Mouse (Mus musculus) hindbrain, embryonic 16.5 days (tissue): Measurements from ENCODE around the gene Mdga1. TPM values are rescaled to one million over a fixed set of nuclear protein-coding genes. Genes with fewer than 3 reads are reported as not detected.

Experiments used
- ATAC-seq: fragments of 200-750 bp; cut with Nextera tagmentation; 2 replicates; pipeline ENCODE4 v1.8.0; 2017; ENCODE audit warnings: moderate TSS enrichment, moderate library complexity
- H3K27ac ChIP-seq: fragments of 300-500 bp; sonication (generic); 2 replicates; pipeline ENCODE4 v1.5.1; 2014; ENCODE audit warnings: low read depth, mild to moderate bottlenecking, control low read depth, low read length, moderate library complexity
- H3K27me3 ChIP-seq: fragments of 300-500 bp; sonication (generic); replicated peaks from 2 replicates; pipeline ENCODE4 v1.6.1; 2014; ENCODE audit warnings: low read length; ENCODE audit not compliant: control insufficient read depth, insufficient read depth
- H3K36me3 ChIP-seq: fragments of 300-500 bp; sonication (generic); 2 replicates; pipeline ENCODE4 v1.6.1; 2014; ENCODE audit warnings: mild to moderate bottlenecking, low read length, moderate library complexity, mixed read lengths; ENCODE audit not compliant: control insufficient read depth, insufficient read depth
- H3K4me1 ChIP-seq: fragments of 300-500 bp; sonication (generic); 2 replicates; pipeline ENCODE4 v1.6.1; 2014; ENCODE audit warnings: low read depth, low read length; ENCODE audit not compliant: control insufficient read depth, insufficient read depth
- H3K4me2 ChIP-seq: fragments of 300-500 bp; sonication (generic); 2 replicates; pipeline ENCODE4 v1.6.1; 2014; ENCODE audit warnings: mild to moderate bottlenecking, low read length, control low read depth, moderate library complexity
- H3K4me3 ChIP-seq: fragments of 300-500 bp; sonication (generic); 2 replicates; pipeline ENCODE4 v1.5.1; 2014; ENCODE audit warnings: mild to moderate bottlenecking, low read length, control low read depth, moderate library complexity
- H3K9ac ChIP-seq: fragments of 300-500 bp; sonication (generic); 2 replicates; pipeline ENCODE4 v1.6.1; 2014; ENCODE audit warnings: low read depth, mild to moderate bottlenecking, control low read depth, low read length, moderate library complexity
- H3K9me3 ChIP-seq: fragments of 300-500 bp; sonication (generic); 2 replicates; pipeline ENCODE4 v1.6.1; 2014; ENCODE audit warnings: mild to moderate bottlenecking, low read length, moderate library complexity; ENCODE audit not compliant: control insufficient read depth
- WGBS: fragments of 180-500 bp; shearing (Covaris S2); extraction: QIAGEN DNeasy Blood & Tissue Kit; methylation state at CpG from one replicate; pipeline ENCODE4 v1.1.7; 2014; 5-methylcytosine and 5-hydroxymethylcytosine counted together
- polyA plus RNA-seq: library from polyadenylated mRNA; unstranded; fragments of >200 nt; fragmentation: Nextera tagmentation; extraction: Ambion mirVana; gene quantifications from 2 replicates; pipeline ENCODE4 v1.2.1, GENCODE M21; 2015

The Mdga1 gene
- polyA plus RNA-seq, 1 experiment from 2014 or later, result 14.0 TPM

GRCm38 (mm10) chr17:29971761-29972432, 2.0 kb upstream of the Mdga1 start:
- Histone ChIP-seq H3K4me1 (peaks cover 6% of the 10 kb centered on the region), H3K27ac (no peak overlapping the region), H3K4me3 (no peak overlapping the region), H3K9ac (no peak overlapping the region), H3K9me3 (no peaks in the 10 kb centered on the region), H3K36me3 (no peaks in the 10 kb centered on the region), H3K27me3 (no peaks in the 10 kb centered on the region), H3K4me2 (peak overlapping the region; percentile 8; the same call in 1 of the 2 replicates)
- 29% methylated on average over 15 of the region's 15 CpGs for whole genome bisulfite sequencing
- ATAC-seq, result no peak

- WGBS, result 10% methylated on average over 5 of the region's 5 CpGs
- 0 out of 2 replicates have a peak overlapping the region, but pooled peaks have one; percentile 15 for H3K9ac ChIP-seq
Observed at GRCm38 (mm10) chr17:29965506-29965905, 4.4 kb downstream of the Mdga1 start.

GRCm38 (mm10) chr17:29963730-29964259, 6.1 kb downstream of the Mdga1 start:
- H3K4me3 ChIP-seq, result no peak overlapping the region
- peak; percentile 38; the same call in 1 of the 2 replicates for ATAC-seq
- peak overlapping the region; percentile 36 for H3K4me2 ChIP-seq
- H3K9ac ChIP-seq, result no peak overlapping the region
- no peak overlapping the region for H3K27ac ChIP-seq
- H3K9me3 ChIP-seq, result peaks cover 3% of the 10 kb centered on the region; the same call in 1 of the 2 replicates
- H3K36me3 ChIP-seq, result no peaks in the 10 kb centered on the region
- H3K4me1 ChIP-seq, result peaks cover 24% of the 10 kb centered on the region
- no peaks in the 10 kb centered on the region for H3K27me3 ChIP-seq
- 7% methylated on average over 11 of the region's 11 CpGs for WGBS

More at GRCm38 (mm10) chr17:29965506-29965905, 4.4 kb downstream of the Mdga1 start:
- peak; percentile 25; the same call in 1 of the 2 replicates for ATAC-seq
- H3K27ac ChIP-seq, result no peak overlapping the region
- no peaks in the 10 kb centered on the region for H3K36me3 ChIP-seq
- no peaks in the 10 kb centered on the region for H3K27me3 ChIP-seq
- H3K4me3 ChIP-seq, result no peak overlapping the region
- peaks cover 24% of the 10 kb centered on the region for H3K4me1 ChIP-seq
- 0 out of 2 replicates have a peak overlapping the region, but pooled peaks have one; percentile 9 for H3K4me2 ChIP-seq
- H3K9me3 ChIP-seq, result no peaks in the 10 kb centered on the region

GRCm38 (mm10) chr17:29955880-29956279, 14.0 kb downstream of the Mdga1 start:
- no peaks in the 10 kb centered on the region for H3K27me3 ChIP-seq
- H3K4me3 ChIP-seq, result no peak overlapping the region
- H3K9ac ChIP-seq, result no peak overlapping the region
- no peak overlapping the region for H3K27ac ChIP-seq
- H3K36me3 ChIP-seq, result no peaks in the 10 kb centered on the region
- 65% methylated on average over 8 of the region's 8 CpGs for WGBS
- no peak overlapping the region for H3K4me2 ChIP-seq
- H3K9me3 ChIP-seq, result peaks cover 5% of the 10 kb centered on the region; the same call in 1 of the 2 replicates
- no peak for ATAC-seq
- H3K4me1 ChIP-seq, result peaks cover 4% of the 10 kb centered on the region

GRCm38 (mm10) chr17:29954316-29954715, 15.6 kb downstream of the Mdga1 start:
- peaks cover 5% of the 10 kb centered on the region for H3K4me1 ChIP-seq
- H3K27me3 ChIP-seq, result no peaks in the 10 kb centered on the region
- no peak for ATAC-seq
- no peak overlapping the region for H3K4me2 ChIP-seq
- H3K36me3 ChIP-seq, result no peaks in the 10 kb centered on the region
- peaks cover 2% of the 10 kb centered on the region; the same call in 1 of the 2 replicates for H3K9me3 ChIP-seq
- no peak overlapping the region for H3K27ac ChIP-seq
- WGBS, result 77% methylated on average over 5 of the region's 5 CpGs
- H3K4me3 ChIP-seq, result no peak overlapping the region
- H3K9ac ChIP-seq, result no peak overlapping the region

GRCm38 (mm10) chr17:29951100-29951499, 18.8 kb downstream of the Mdga1 start:
- WGBS, result 44% methylated on average over 6 of the region's 6 CpGs
- Histone ChIP-seq H3K27me3 (no peaks in the 10 kb centered on the region), H3K9me3 (no peaks in the 10 kb centered on the region), H3K4me3 (no peak overlapping the region), H3K27ac (no peak overlapping the region), H3K9ac (no peak overlapping the region), H3K36me3 (no peaks in the 10 kb centered on the region), H3K4me2 (no peak overlapping the region), H3K4me1 (peaks cover 12% of the 10 kb centered on the region)
- ATAC-seq, result no peak

- H3K9me3 ChIP-seq, result no peaks in the 10 kb centered on the region
- H3K4me2 ChIP-seq, result no peak overlapping the region
- no peaks in the 10 kb centered on the region for H3K27me3 ChIP-seq
- peaks cover 12% of the 10 kb centered on the region for H3K4me1 ChIP-seq
- no peak for ATAC-seq
- no peak overlapping the region for H3K4me3 ChIP-seq
- H3K9ac ChIP-seq, result no peak overlapping the region
- H3K36me3 ChIP-seq, result no peaks in the 10 kb centered on the region
- H3K27ac ChIP-seq, result no peak overlapping the region
- 60% methylated on average over 8 of the region's 8 CpGs for WGBS
Observed at GRCm38 (mm10) chr17:29950574-29950973, 19.3 kb downstream of the Mdga1 start.

GRCm38 (mm10) chr17:29947271-29947714, 22.6 kb downstream of the Mdga1 start:
- 30% methylated on average over 5 of the region's 5 CpGs for WGBS
- Histone ChIP-seq H3K27me3 (no peaks in the 10 kb centered on the region), H3K4me2 (no peak overlapping the region), H3K27ac (no peak overlapping the region), H3K9me3 (no peaks in the 10 kb centered on the region), H3K4me3 (no peak overlapping the region), H3K9ac (no peak overlapping the region), H3K36me3 (no peaks in the 10 kb centered on the region), H3K4me1 (peaks cover 12% of the 10 kb centered on the region)
- ATAC-seq, result peak; percentile 82

GRCm38 (mm10) chr17:29944376-29944775, 25.5 kb downstream of the Mdga1 start:
- ATAC-seq, result no peak
- WGBS, result 75% methylated on average over 11 of the region's 11 CpGs
- peaks cover 6% of the 10 kb centered on the region for H3K4me1 ChIP-seq
- H3K4me2 ChIP-seq, result no peak overlapping the region
- no peaks in the 10 kb centered on the region for H3K36me3 ChIP-seq
- H3K4me3 ChIP-seq, result no peak overlapping the region
- H3K27me3 ChIP-seq, result no peaks in the 10 kb centered on the region
- no peak overlapping the region for H3K9ac ChIP-seq
- no peaks in the 10 kb centered on the region for H3K9me3 ChIP-seq
- H3K27ac ChIP-seq, result no peak overlapping the region
